Mouse (Mus musculus): ENCODE results near the gene Col23a1.
"Not testable (repeated sequence)": the region's sequence is repeated elsewhere in the genome, so short reads cannot be mapped to it uniquely, and the experiment has no call there.

Gene Col23a1

GRCm38 (mm10) chr11:51627425-51627824, 337.7 kb downstream of the Col23a1 start:
- no peak for DNase-seq

- no peak for DNase-seq
These were observed 338.2 kb downstream of the Col23a1 start for GRCm38 (mm10) chr11:51627907-51628306.

GRCm38 (mm10) chr11:51629651-51630314, 340.1 kb downstream of the Col23a1 start:
- no peak for DNase-seq

GRCm38 (mm10) chr11:51632130-51632753, 342.5 kb downstream of the Col23a1 start:
- no peak for DNase-seq

GRCm38 (mm10) chr11:51633200-51633599, 343.5 kb downstream of the Col23a1 start:
- DNase-seq, result not testable (repeated sequence)
